Mouse (Mus musculus) lung, postnatal 0 days (tissue): ENCODE results near the gene Rnf215.

Experiments
- CTCF ChIP-seq: IDR thresholded peaks from 2 replicates; pipeline ENCODE4 v1.5.1; 2016; ENCODE audit warnings: antibody characterized with exemption, mild to moderate bottlenecking
- EP300 ChIP-seq: IDR thresholded peaks from 2 replicates; pipeline ENCODE4 v1.6.1; 2016; ENCODE audit warnings: antibody characterized with exemption, mild to moderate bottlenecking, control low read depth

GRCm38 (mm10) chr11:4183511-4183910, 48.5 kb downstream of the Rnf215 start:
- TF ChIP-seq CTCF, result no peak
- TF ChIP-seq EP300, result no peak
